Mouse (Mus musculus) limb, embryonic 12.5 days (tissue): ENCODE results near the gene Eif3b. TPM values are rescaled to one million over a fixed set of nuclear protein-coding genes. Genes with fewer than 3 reads are reported as not detected.

Experiments
- ATAC-seq: fragments of 200-750 bp; cut with Nextera tagmentation; 2 replicates; pipeline ENCODE4 v1.8.0; 2017; ENCODE audit warnings: low read depth, moderate TSS enrichment; ENCODE audit not compliant: insufficient number of reproducible peaks, insufficient read depth, low FRiP score, low TSS enrichment
- H3K27ac ChIP-seq: fragments of 300-500 bp; sonication (generic); 2 replicates; pipeline ENCODE4 v1.5.1; 2016; ENCODE audit warnings: mild to moderate bottlenecking, moderate library complexity
- H3K27me3 ChIP-seq: fragments of 300-500 bp; sonication (generic); 2 replicates; pipeline ENCODE4 v1.6.1; 2016; ENCODE audit warnings: mild to moderate bottlenecking, moderate library complexity
- H3K36me3 ChIP-seq: fragments of 300-500 bp; sonication (generic); 2 replicates; pipeline ENCODE4 v1.6.1; 2016; ENCODE audit warnings: mild to moderate bottlenecking, moderate library complexity
- H3K4me1 ChIP-seq: fragments of 300-500 bp; sonication (generic); replicated peaks from 2 replicates; pipeline ENCODE4 v1.6.1; 2016
- H3K4me2 ChIP-seq: fragments of 300-500 bp; sonication (generic); 2 replicates; pipeline ENCODE4 v1.6.1; 2016; ENCODE audit warnings: mild to moderate bottlenecking, moderate library complexity
- H3K4me3 ChIP-seq: fragments of 300-500 bp; sonication (generic); replicated peaks from 2 replicates; pipeline ENCODE4 v1.5.1; 2016; ENCODE audit warnings: mild to moderate bottlenecking
- H3K9ac ChIP-seq: fragments of 300-500 bp; sonication (generic); replicated peaks from 2 replicates; pipeline ENCODE4 v1.6.1; 2016; ENCODE audit warnings: mild to moderate bottlenecking, moderate library complexity
- H3K9me3 ChIP-seq: fragments of 300-500 bp; sonication (generic); 2 replicates; pipeline ENCODE4 v1.6.1; 2016; ENCODE audit warnings: mild to moderate bottlenecking, moderate library complexity
- WGBS: fragments of 180-500 bp; shearing (Covaris S2); methylation state at CpG from one replicate; pipeline ENCODE4 v1.1.7; 2016; 5-methylcytosine and 5-hydroxymethylcytosine counted together
- polyA plus RNA-seq: library from polyadenylated mRNA; unstranded; fragments of >200 nt; fragmentation: Nextera tagmentation; extraction: Ambion mirVana; gene quantifications from 2 replicates; pipeline ENCODE4 v1.2.1, GENCODE M21; 2016

The Eif3b gene
- polyA plus RNA-seq, result 187 and 189 TPM in 2 replicates

- peak within 1 kb of the TSS; percentile 97 for H3K27ac ChIP-seq
- under 1% methylated on average over 65 of the region's 65 CpGs for WGBS
- peaks cover 16% of the 10 kb centered on the region for H3K36me3 ChIP-seq
- H3K9me3 ChIP-seq, result no peaks in the 10 kb centered on the region
- H3K4me2 ChIP-seq, result peak within 1 kb of the TSS; percentile 88
- H3K4me1 ChIP-seq, result peaks cover 20% of the 10 kb centered on the region
- H3K9ac ChIP-seq, result peak within 1 kb of the TSS; percentile 95
- H3K27me3 ChIP-seq, result no peaks in the 10 kb centered on the region
- H3K4me3 ChIP-seq, result peak within 1 kb of the TSS; percentile 100
- peak; percentile 91 for ATAC-seq
Measured at GRCm38 (mm10) chr5:140418489-140419441, at the start of gene Eif3b. Gene Eif3b, plus strand, starts transcription at chr5:140419328.

GRCm38 (mm10) chr5:140369466-140369865 is 49.7 kb upstream of the Eif3b start:
- H3K9me3 ChIP-seq, result no peaks in the 10 kb centered on the region
- no peak overlapping the region for H3K27ac ChIP-seq
- no peak overlapping the region for H3K4me3 ChIP-seq
- 0 out of 2 replicates have a peak, but pooled peaks cover 5% of the 10 kb centered on the region for H3K36me3 ChIP-seq
- no peak for ATAC-seq
- no peaks in the 10 kb centered on the region for H3K27me3 ChIP-seq
- 91% methylated on average over 2 of the region's 2 CpGs for WGBS
- peaks cover 5% of the 10 kb centered on the region for H3K4me1 ChIP-seq
- no peak overlapping the region for H3K9ac ChIP-seq
- H3K4me2 ChIP-seq, result no peak overlapping the region

- peaks cover 5% of the 10 kb centered on the region for H3K4me1 ChIP-seq
- no peak for ATAC-seq
- H3K4me3 ChIP-seq, result no peak overlapping the region
- H3K4me2 ChIP-seq, result no peak overlapping the region
- WGBS, result 69% methylated on average over 6 of the region's 6 CpGs
- H3K9me3 ChIP-seq, result no peaks in the 10 kb centered on the region
- H3K9ac ChIP-seq, result no peak overlapping the region
- no peaks in the 10 kb centered on the region for H3K27me3 ChIP-seq
- H3K27ac ChIP-seq, result peak overlapping the region; percentile 74
- no peaks in the 10 kb centered on the region for H3K36me3 ChIP-seq
Measured at GRCm38 (mm10) chr5:140370446-140371254, 48.5 kb upstream of the Eif3b start.

GRCm38 (mm10) chr5:140371671-140372070 is 47.5 kb upstream of the Eif3b start:
- H3K4me3 ChIP-seq, result no peak overlapping the region
- H3K9me3 ChIP-seq, result no peaks in the 10 kb centered on the region
- WGBS, result 92% methylated on average over 3 of the region's 3 CpGs
- peaks cover 5% of the 10 kb centered on the region for H3K4me1 ChIP-seq
- H3K9ac ChIP-seq, result no peak overlapping the region
- H3K27me3 ChIP-seq, result no peaks in the 10 kb centered on the region
- no peaks in the 10 kb centered on the region for H3K36me3 ChIP-seq
- H3K27ac ChIP-seq, result peak overlapping the region; percentile 41; the same call in 1 of the 2 replicates
- ATAC-seq, result no peak
- no peak overlapping the region for H3K4me2 ChIP-seq

GRCm38 (mm10) chr5:140373711-140374110 is 45.4 kb upstream of the Eif3b start:
- Histone ChIP-seq H3K27me3 (no peaks in the 10 kb centered on the region), H3K4me3 (no peak overlapping the region), H3K4me1 (peaks cover 5% of the 10 kb centered on the region), H3K9ac (no peak overlapping the region), H3K27ac (no peak overlapping the region), H3K9me3 (no peaks in the 10 kb centered on the region), H3K36me3 (no peaks in the 10 kb centered on the region), H3K4me2 (no peak overlapping the region)
- WGBS, result 90% methylated on average over 2 of the region's 2 CpGs
- no peak for ATAC-seq

- no peak overlapping the region for H3K4me2 ChIP-seq
- WGBS, result 47% methylated on average over 3 of the region's 3 CpGs
- H3K9me3 ChIP-seq, result no peaks in the 10 kb centered on the region
- H3K27ac ChIP-seq, result no peak overlapping the region
- no peak overlapping the region for H3K9ac ChIP-seq
- H3K27me3 ChIP-seq, result no peaks in the 10 kb centered on the region
- H3K36me3 ChIP-seq, result no peaks in the 10 kb centered on the region
- peaks cover 5% of the 10 kb centered on the region for H3K4me1 ChIP-seq
- no peak for ATAC-seq
- no peak overlapping the region for H3K4me3 ChIP-seq
Measured at GRCm38 (mm10) chr5:140374226-140374625, 44.9 kb upstream of the Eif3b start.

- ATAC-seq, result no peak
- H3K4me3 ChIP-seq, result no peak overlapping the region
- no peak overlapping the region for H3K4me2 ChIP-seq
- no peak overlapping the region for H3K27ac ChIP-seq
- H3K36me3 ChIP-seq, result no peaks in the 10 kb centered on the region
- no peaks in the 10 kb centered on the region for H3K27me3 ChIP-seq
- H3K4me1 ChIP-seq, result peaks cover 5% of the 10 kb centered on the region
- H3K9me3 ChIP-seq, result no peaks in the 10 kb centered on the region
- WGBS, result 92% methylated on average over 4 of the region's 4 CpGs
- H3K9ac ChIP-seq, result no peak overlapping the region
Measured at GRCm38 (mm10) chr5:140375249-140375829, 43.8 kb upstream of the Eif3b start.

- Histone ChIP-seq H3K27ac (no peak overlapping the region), H3K9me3 (no peaks in the 10 kb centered on the region), H3K36me3 (no peaks in the 10 kb centered on the region), H3K27me3 (no peaks in the 10 kb centered on the region), H3K9ac (no peak overlapping the region), H3K4me2 (no peak overlapping the region), H3K4me1 (peaks cover 6% of the 10 kb centered on the region), H3K4me3 (no peak overlapping the region)
- 90% methylated on average over 6 of the region's 6 CpGs for WGBS
- ATAC-seq, result no peak
Measured at GRCm38 (mm10) chr5:140378121-140378853, 40.8 kb upstream of the Eif3b start.

GRCm38 (mm10) chr5:140379299-140379698 is 39.8 kb upstream of the Eif3b start:
- no peak overlapping the region for H3K4me2 ChIP-seq
- peak overlapping the region; percentile 18; the same call in 1 of the 2 replicates for H3K9ac ChIP-seq
- H3K27me3 ChIP-seq, result no peaks in the 10 kb centered on the region
- no peak overlapping the region for H3K4me3 ChIP-seq
- no peak overlapping the region for H3K27ac ChIP-seq
- no peaks in the 10 kb centered on the region for H3K9me3 ChIP-seq
- no peak for ATAC-seq
- no peaks in the 10 kb centered on the region for H3K36me3 ChIP-seq
- 76% methylated on average over 6 of the region's 6 CpGs for WGBS
- H3K4me1 ChIP-seq, result peaks cover 13% of the 10 kb centered on the region

- Histone ChIP-seq H3K9me3 (no peaks in the 10 kb centered on the region), H3K27ac (no peak overlapping the region), H3K4me2 (no peak overlapping the region), H3K4me1 (peaks cover 13% of the 10 kb centered on the region), H3K9ac (no peak overlapping the region), H3K4me3 (no peak overlapping the region), H3K27me3 (no peaks in the 10 kb centered on the region), H3K36me3 (no peaks in the 10 kb centered on the region)
- 91% methylated on average over 7 of the region's 7 CpGs for WGBS
- no peak for ATAC-seq
Measured at GRCm38 (mm10) chr5:140381156-140381555, 38.0 kb upstream of the Eif3b start.
